In genomic region chr6:36566886-36567285, GRCm38 (mm10) we compare ENCODE assay signal across 24 mouse cellular contexts.
"Had no signal": no experiment of that assay in that cellular context is flagged by ENCODE, and none has a peak within 500 bp of the region (broad histone marks: within the 10 kb centered on the region; RNA-seq: fewer than 3 reads in every experiment).

No protein-coding gene starts in this region.

- ATAC-seq: intestine, postnatal 0 days; liver, embryonic 12.5 days had no signal

- H3K36me3 ChIP-seq: limb, embryonic 10.5 days; limb, embryonic 13.5 days; liver, embryonic 12.5 days; liver, embryonic 15.5 days; lung, embryonic 15.5 days; midbrain, embryonic 12.5 days; stomach, embryonic 15.5 days had no signal

- H3K4me1 ChIP-seq: limb, embryonic 10.5 days; limb, embryonic 13.5 days; liver, embryonic 12.5 days; liver, embryonic 15.5 days; lung, embryonic 15.5 days; megakaryocyte, embryonic 14.5 days; midbrain, embryonic 12.5 days; stomach, embryonic 15.5 days had no signal

- H3K27ac ChIP-seq: kidney, postnatal 0 days; layer of hippocampus, adult 2 months; left cerebral cortex, adult 2 months; limb, embryonic 10.5 days; limb, embryonic 13.5 days; liver, embryonic 12.5 days; liver, embryonic 15.5 days; lung, embryonic 15.5 days; midbrain, embryonic 12.5 days; stomach, embryonic 15.5 days had no signal

- H3K9me3 ChIP-seq: limb, embryonic 10.5 days; limb, embryonic 13.5 days; liver, embryonic 12.5 days; liver, embryonic 15.5 days; lung, embryonic 15.5 days; megakaryocyte, embryonic 14.5 days; midbrain, embryonic 12.5 days; stomach, embryonic 15.5 days had no signal

- DNase-seq: kidney, adult 2 months; kidney, postnatal 25 days; layer of hippocampus, adult 9-11 months; layer of hippocampus, postnatal 36 days; liver; lung, adult 18-20 months; lung, postnatal 10 days; lung, postnatal 36 days; retina, postnatal 1 day; right cerebral cortex, postnatal 25 days; spleen, adult 18-20 months; thymus, postnatal 25 days had no signal

- H3K4me2 ChIP-seq: limb, embryonic 13.5 days; liver, embryonic 12.5 days; liver, embryonic 15.5 days; lung, embryonic 15.5 days; midbrain, embryonic 12.5 days; stomach, embryonic 15.5 days had no signal

- H3K27me3 ChIP-seq: limb, embryonic 13.5 days; liver, embryonic 12.5 days; liver, embryonic 15.5 days; lung, embryonic 15.5 days; megakaryocyte, embryonic 14.5 days; midbrain, embryonic 12.5 days; stomach, embryonic 15.5 days had no signal

- H3K9ac ChIP-seq: limb, embryonic 13.5 days; liver, embryonic 12.5 days; liver, embryonic 15.5 days; lung, embryonic 15.5 days; midbrain, embryonic 12.5 days; stomach, embryonic 15.5 days had no signal

- H3K4me3 ChIP-seq: layer of hippocampus, adult 2 months; left cerebral cortex, adult 2 months; limb, embryonic 10.5 days; limb, embryonic 13.5 days; liver, embryonic 12.5 days; liver, embryonic 15.5 days; lung, embryonic 15.5 days; megakaryocyte, embryonic 14.5 days; midbrain, embryonic 12.5 days; stomach, embryonic 15.5 days had no signal
